Mouse (Mus musculus) CD8-positive naive resting alpha-beta T cell, adult 57 days (primary cell): ENCODE data around the gene Cd36. TPM values are rescaled to one million over a fixed set of nuclear protein-coding genes. Genes with fewer than 3 reads are reported as not detected.

Source experiments
- total RNA-seq: library from RNA; stranded (reverse); gene quantifications from one replicate; pipeline ENCODE4 v1.2.4, GENCODE M21; 2023

Gene Cd36
- total RNA-seq, result 4.6 TPM

GRCm38 (mm10) chr5:17888598-17888997 is at the start of gene Cd36:
Cd36 (minus strand) TSS chr5:17888801.

Other genes starting within 250 kb of the Cd36 start
- gene Gnat3, start 73.7 kb upstream of the Cd36 start, total RNA-seq, result not detected